Mouse (Mus musculus): Measurements from ENCODE around the gene Adra2a. TPM values are rescaled to one million over a fixed set of nuclear protein-coding genes. Genes with fewer than 3 reads are reported as not detected.

Adra2a gene
- polyA plus RNA-seq, 1 experiment from 2014 or later: 2.0 TPM

GRCm38 (mm10) chr19:54095716-54096115, 51.8 kb downstream of the Adra2a start:
- H3K4me1 ChIP-seq (replicated peaks; ENCODE audit: control insufficient read depth, insufficient read depth, low read length): peaks cover 3% of the 10 kb centered on the region; the same call in 1 of the 2 replicates
- no peak overlapping the region for H3K4me2 ChIP-seq (ENCODE audit: low read depth, low read length, severe bottlenecking)
- no peak overlapping the region for H3K4me3 ChIP-seq (ENCODE audit: low read depth, low read length)
- H3K9me3 ChIP-seq (ENCODE audit: control insufficient read depth, low read length): no peaks in the 10 kb centered on the region
- DNase-seq (ENCODE audit: low spot score) (no peak), ATAC-seq (replicated peaks; ENCODE audit: low FRiP score) (no peak)
- H3K36me3 ChIP-seq (ENCODE audit: control insufficient read depth, insufficient read depth, low read length): no peaks in the 10 kb centered on the region
- H3K27ac ChIP-seq (ENCODE audit: low read depth, low read length): no peak overlapping the region
- H3K27me3 ChIP-seq (ENCODE audit: control insufficient read depth, insufficient read depth, low read length): no peaks in the 10 kb centered on the region
- no peak overlapping the region for H3K9ac ChIP-seq (ENCODE audit: low read length)
- 72% methylated on average over 5 of the region's 5 CpGs for WGBS

GRCm38 (mm10) chr19:54098367-54098766, 54.4 kb downstream of the Adra2a start:
- Histone ChIP-seq H3K9me3 (ENCODE audit: control insufficient read depth, low read length) (no peaks in the 10 kb centered on the region), H3K27ac (ENCODE audit: low read depth, low read length) (no peak overlapping the region)

More at GRCm38 (mm10) chr19:54098367-54098766, 54.4 kb downstream of the Adra2a start:
- Histone ChIP-seq H3K4me1 (replicated peaks; ENCODE audit: control insufficient read depth, insufficient read depth, low read length) (peaks cover 3% of the 10 kb centered on the region; the same call in 1 of the 2 replicates), H3K27me3 (ENCODE audit: control insufficient read depth, insufficient read depth, low read length) (no peaks in the 10 kb centered on the region), H3K9ac (ENCODE audit: low read length) (no peak overlapping the region), H3K36me3 (ENCODE audit: control insufficient read depth, insufficient read depth, low read length) (no peaks in the 10 kb centered on the region), H3K4me3 (ENCODE audit: low read depth, low read length) (no peak overlapping the region), H3K4me2 (ENCODE audit: low read depth, low read length, severe bottlenecking) (no peak overlapping the region)
- WGBS: 93% methylated on average over 3 of the region's 3 CpGs
- DNase-seq (ENCODE audit: low spot score): no peak
- no peak for ATAC-seq (replicated peaks; ENCODE audit: low FRiP score)

Other genes with a start within 250 kb of the Adra2a start
- gene Pdcd4, start 151.9 kb upstream of the Adra2a start, polyA plus RNA-seq (2014; fragmentation: Nextera tagmentation; extraction: Ambion mirVana): 84.0 and 90.6 TPM in 2 replicates
- gene Shoc2, start 99.8 kb upstream of the Adra2a start, polyA plus RNA-seq (2014; fragmentation: Nextera tagmentation; extraction: Ambion mirVana): 82.5 and 85.8 TPM in 2 replicates
- 127 and 138 TPM in 2 replicates for gene Bbip1, start 99.5 kb upstream of the Adra2a start, polyA plus RNA-seq (2014; fragmentation: Nextera tagmentation; extraction: Ambion mirVana)

Data from forebrain, embryonic 11.5 days (tissue).